Mouse (Mus musculus): ENCODE data around the gene Vax2.

DNA sequence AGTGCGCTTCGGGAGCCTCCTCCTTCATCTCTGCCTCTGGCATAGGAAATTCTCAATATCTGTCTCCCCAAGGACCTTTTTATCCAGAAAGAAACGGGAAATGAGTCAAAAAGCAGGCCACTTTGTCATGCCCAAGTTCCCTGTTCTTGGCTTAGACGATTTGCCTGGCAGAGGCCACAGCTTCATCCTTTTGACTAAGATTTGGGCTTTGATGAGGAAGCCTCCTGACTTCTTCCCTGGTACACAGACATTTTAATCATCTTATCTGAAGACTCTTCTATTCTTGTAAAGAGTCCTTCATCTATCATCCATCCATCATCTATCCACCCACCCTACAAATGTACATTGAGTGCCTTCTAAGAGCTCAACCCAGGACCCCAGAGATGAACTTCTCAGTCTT is 33.3 kb upstream of the Vax2 start, which contains the start of gene Cd207:
- TF ChIP-seq CTCF (IDR thresholded peaks at IDR 0.05; ENCODE audit: borderline replicate concordance, insufficient read depth, low read length) (no peak), POLR2A (IDR thresholded peaks at IDR 0.05; ENCODE audit: low read depth, low read length) (no peak)

All from embryonic fibroblast, embryonic 13.5 days (primary cell).